Mouse (Mus musculus): ENCODE data around the gene D16Ertd472e.
"Not testable (repeated sequence)": the region's sequence is repeated elsewhere in the genome, so short reads cannot be mapped to it uniquely, and the experiment has no call there.

D16Ertd472e gene

GRCm38 (mm10) chr16:78564110-78564821, 12.2 kb downstream of the D16Ertd472e start:
- no peak for DNase-seq

GRCm38 (mm10) chr16:78563093-78563971, 13.2 kb downstream of the D16Ertd472e start:
- DNase-seq, result no peak

- DNase-seq, result no peak
Observed at GRCm38 (mm10) chr16:78560627-78561026, 15.9 kb downstream of the D16Ertd472e start.

- no peak for DNase-seq
Observed at GRCm38 (mm10) chr16:78560063-78560462, 16.4 kb downstream of the D16Ertd472e start.

GRCm38 (mm10) chr16:78557573-78557972, 18.9 kb downstream of the D16Ertd472e start:
- DNase-seq, result no peak

GRCm38 (mm10) chr16:78554911-78555648, 21.4 kb downstream of the D16Ertd472e start:
- no peak for DNase-seq

- DNase-seq, result no peak
Observed at GRCm38 (mm10) chr16:78547367-78547766, 29.1 kb downstream of the D16Ertd472e start.

- DNase-seq, result no peak
Observed at GRCm38 (mm10) chr16:78546529-78546928, 30.0 kb downstream of the D16Ertd472e start.

- no peak for DNase-seq
Observed at GRCm38 (mm10) chr16:78540376-78541246, 35.9 kb downstream of the D16Ertd472e start.

- DNase-seq, result no peak
Observed at GRCm38 (mm10) chr16:78537798-78538422, 38.6 kb downstream of the D16Ertd472e start.

- DNase-seq, result no peak
Observed at GRCm38 (mm10) chr16:78537322-78537721, 39.2 kb downstream of the D16Ertd472e start.

GRCm38 (mm10) chr16:78534468-78534867, 42.0 kb downstream of the D16Ertd472e start:
- no peak for DNase-seq

GRCm38 (mm10) chr16:78531957-78532605, 44.4 kb downstream of the D16Ertd472e start:
- DNase-seq, result no peak

- no peak for DNase-seq
Observed at GRCm38 (mm10) chr16:78522974-78523373, 53.5 kb downstream of the D16Ertd472e start.

GRCm38 (mm10) chr16:78518697-78519096, 57.8 kb downstream of the D16Ertd472e start:
- DNase-seq, result no peak

- DNase-seq, result no peak
Observed at GRCm38 (mm10) chr16:78517171-78517570, 59.3 kb downstream of the D16Ertd472e start.

- DNase-seq, result no peak
Observed at GRCm38 (mm10) chr16:78511526-78511925, 65.0 kb downstream of the D16Ertd472e start.

- DNase-seq, result no peak
Observed at GRCm38 (mm10) chr16:78502492-78502891, 74.0 kb downstream of the D16Ertd472e start.

GRCm38 (mm10) chr16:78492696-78493095, 83.8 kb downstream of the D16Ertd472e start:
- not testable (repeated sequence) for DNase-seq

- no peak for DNase-seq
Observed at GRCm38 (mm10) chr16:78490779-78491178, 85.7 kb downstream of the D16Ertd472e start.
